Mouse (Mus musculus): ENCODE data around the gene Gm9887. TPM values are rescaled to one million over a fixed set of nuclear protein-coding genes. Genes with fewer than 3 reads are reported as not detected.
A peak's percentile ranks its signal among the peaks of the same experiment; 100 is the strongest.

Gene Gm9887
- polyA plus RNA-seq (2012; rRNA removed): 0.69 TPM in 2 replicates

GRCm38 (mm10) chr12:69371854-69372671, at the start of gene Gm9887, which contains the start of gene Arf6:
TSS of gene Gm9887 (minus strand) at chr12:69372458.
TSS of gene Arf6 (plus strand) at chr12:69372150.
- peak; percentile 98 for DNase-seq (ENCODE audit: low spot score)

- no peak for DNase-seq (ENCODE audit: low spot score)
Observed at GRCm38 (mm10) chr12:69420716-69421115, 48.5 kb upstream of the Gm9887 start.

- no peak for DNase-seq (ENCODE audit: low spot score)
Observed at GRCm38 (mm10) chr12:69419606-69420005, 47.3 kb upstream of the Gm9887 start.

- no peak for DNase-seq (ENCODE audit: low spot score)
Observed at GRCm38 (mm10) chr12:69419017-69419605, 46.9 kb upstream of the Gm9887 start.

- no peak for DNase-seq (ENCODE audit: low spot score)
Observed at GRCm38 (mm10) chr12:69418606-69419005, 46.3 kb upstream of the Gm9887 start.

- no peak for DNase-seq (ENCODE audit: low spot score)
Observed at GRCm38 (mm10) chr12:69417701-69418291, 45.5 kb upstream of the Gm9887 start.

- no peak for DNase-seq (ENCODE audit: low spot score)
Observed at GRCm38 (mm10) chr12:69416793-69417192, 44.5 kb upstream of the Gm9887 start.

- no peak for DNase-seq (ENCODE audit: low spot score)
Observed at GRCm38 (mm10) chr12:69414826-69415572, 42.7 kb upstream of the Gm9887 start.

- DNase-seq (ENCODE audit: low spot score): no peak
Observed at GRCm38 (mm10) chr12:69413303-69413702, 41.0 kb upstream of the Gm9887 start.

GRCm38 (mm10) chr12:69411936-69412335, 39.7 kb upstream of the Gm9887 start:
- DNase-seq (ENCODE audit: low spot score): no peak

- DNase-seq (ENCODE audit: low spot score): no peak
Observed at GRCm38 (mm10) chr12:69410767-69411166, 38.5 kb upstream of the Gm9887 start.

GRCm38 (mm10) chr12:69402594-69403167, 30.4 kb upstream of the Gm9887 start:
- no peak for DNase-seq (ENCODE audit: low spot score)

GRCm38 (mm10) chr12:69402100-69402499, 29.8 kb upstream of the Gm9887 start:
- DNase-seq (ENCODE audit: low spot score): no peak

GRCm38 (mm10) chr12:69400871-69401286, 28.6 kb upstream of the Gm9887 start:
- no peak for DNase-seq (ENCODE audit: low spot score)

GRCm38 (mm10) chr12:69400367-69400766, 28.1 kb upstream of the Gm9887 start:
- DNase-seq (ENCODE audit: low spot score): no peak

GRCm38 (mm10) chr12:69394456-69394855, 22.2 kb upstream of the Gm9887 start:
- no peak for DNase-seq (ENCODE audit: low spot score)

- no peak for DNase-seq (ENCODE audit: low spot score)
Observed at GRCm38 (mm10) chr12:69393076-69393475, 20.8 kb upstream of the Gm9887 start.

- no peak for DNase-seq (ENCODE audit: low spot score)
Observed at GRCm38 (mm10) chr12:69390000-69390698, 17.9 kb upstream of the Gm9887 start.

GRCm38 (mm10) chr12:69389273-69389938, 17.1 kb upstream of the Gm9887 start:
- no peak for DNase-seq (ENCODE audit: low spot score)

GRCm38 (mm10) chr12:69388321-69388869, 16.1 kb upstream of the Gm9887 start:
- DNase-seq (ENCODE audit: low spot score): no peak

All from urinary bladder, adult 2 months (tissue).